Mouse (Mus musculus): ENCODE measurements around the gene Pdcd11.

Gene Pdcd11

GRCm38 (mm10) chr19:47090550-47091156 lies at the start of gene Pdcd11, which contains the start of gene Usmg5:
Gene Pdcd11, plus strand, starts transcription at chr19:47090768.
Gene Usmg5, minus strand, starts transcription at chr19:47090647.
- DNase-seq (ENCODE audit: low read depth, low spot score), result peak; percentile 93

- no peak for DNase-seq (ENCODE audit: low read depth, low spot score)
Observed at GRCm38 (mm10) chr19:47043608-47044007, 47.0 kb upstream of the Pdcd11 start.

GRCm38 (mm10) chr19:47046343-47046742 lies 44.2 kb upstream of the Pdcd11 start:
- no peak for DNase-seq (ENCODE audit: low read depth, low spot score)

GRCm38 (mm10) chr19:47047236-47047833 lies 43.2 kb upstream of the Pdcd11 start:
- no peak for DNase-seq (ENCODE audit: low read depth, low spot score)

GRCm38 (mm10) chr19:47049061-47049460 lies 41.5 kb upstream of the Pdcd11 start:
- DNase-seq (ENCODE audit: low read depth, low spot score), result no peak

- DNase-seq (ENCODE audit: low read depth, low spot score), result no peak
Observed at GRCm38 (mm10) chr19:47049840-47050239, 40.7 kb upstream of the Pdcd11 start.

- DNase-seq (ENCODE audit: low read depth, low spot score), result peak; percentile 73
Observed at GRCm38 (mm10) chr19:47050271-47051032, 40.1 kb upstream of the Pdcd11 start, which contains the start of gene Pcgf6. Gene Pcgf6, minus strand, starts transcription at chr19:47050906.

GRCm38 (mm10) chr19:47052927-47053326 lies 37.6 kb upstream of the Pdcd11 start:
- no peak for DNase-seq (ENCODE audit: low read depth, low spot score)

GRCm38 (mm10) chr19:47053471-47053870 lies 37.1 kb upstream of the Pdcd11 start:
- DNase-seq (ENCODE audit: low read depth, low spot score), result no peak

GRCm38 (mm10) chr19:47057684-47058083 lies 32.9 kb upstream of the Pdcd11 start:
- DNase-seq (ENCODE audit: low read depth, low spot score), result no peak

- DNase-seq (ENCODE audit: low read depth, low spot score), result no peak
Observed at GRCm38 (mm10) chr19:47065860-47066259, 24.7 kb upstream of the Pdcd11 start.

- peak; percentile 95 for DNase-seq (ENCODE audit: low read depth, low spot score)
Observed at GRCm38 (mm10) chr19:47067096-47067882, 23.3 kb upstream of the Pdcd11 start, which contains the start of gene Taf5. Gene Taf5, plus strand, starts transcription at chr19:47067746.

- DNase-seq (ENCODE audit: low read depth, low spot score), result peak; percentile 67
Observed at GRCm38 (mm10) chr19:47067924-47068611, 22.5 kb upstream of the Pdcd11 start.

GRCm38 (mm10) chr19:47088226-47088625 lies 2.3 kb upstream of the Pdcd11 start:
- no peak for DNase-seq (ENCODE audit: low read depth, low spot score)

GRCm38 (mm10) chr19:47089718-47090525 lies 646 bp upstream of the Pdcd11 start:
- no peak for DNase-seq (ENCODE audit: low read depth, low spot score)

- no peak for DNase-seq (ENCODE audit: low read depth, low spot score)
Observed at GRCm38 (mm10) chr19:47101080-47101479, 10.5 kb downstream of the Pdcd11 start.

GRCm38 (mm10) chr19:47104641-47105271 lies 14.2 kb downstream of the Pdcd11 start:
- DNase-seq (ENCODE audit: low read depth, low spot score), result no peak

- DNase-seq (ENCODE audit: low read depth, low spot score), result no peak
Observed at GRCm38 (mm10) chr19:47118634-47119033, 28.1 kb downstream of the Pdcd11 start.

GRCm38 (mm10) chr19:47121054-47121453 lies 30.5 kb downstream of the Pdcd11 start:
- peak; percentile 32 for DNase-seq (ENCODE audit: low read depth, low spot score)

- no peak for DNase-seq (ENCODE audit: low read depth, low spot score)
Observed at GRCm38 (mm10) chr19:47122802-47123201, 32.2 kb downstream of the Pdcd11 start.
